8 mouse cellular contexts compared by ENCODE assay signal in genomic region chr12:45073331-45074041, GRCm38 (mm10). TPM values are rescaled to one million over a fixed set of nuclear protein-coding genes. Genes with fewer than 3 reads are reported as not detected.
DNase-seq lines count a peak whose midpoint lies in the region; ATAC-seq and TF ChIP-seq lines count a peak whose summit lies in the region.

No protein-coding gene starts in this region.

- H3K4me3 ChIP-seq in kidney, embryonic 15.5 days (replicated peaks): peak overlapping the region; percentile 86
- peak overlapping the region; percentile 58 for H3K4me3 ChIP-seq in bone marrow, adult 2 months (replicated peaks; ENCODE audit: control insufficient read depth, low read depth, low read length)
- peak overlapping the region; percentile 80 for H3K4me3 ChIP-seq in forebrain, embryonic 15.5 days
- H3K4me3 ChIP-seq in limb, embryonic 14.5 days (replicated peaks; ENCODE audit: low read length): peak overlapping the region; percentile 76
- H3K4me3 ChIP-seq in stomach, embryonic 14.5 days (ENCODE audit: low read depth, low read length): peak overlapping the region; percentile 80

- peak overlapping the region; percentile 96 for H3K27ac ChIP-seq in kidney, embryonic 15.5 days
- no peak overlapping the region; the same call in 1 of the 2 replicates for H3K27ac ChIP-seq in bone marrow, adult 2 months (ENCODE audit: control insufficient read depth, insufficient read depth, low read depth, low read length, poor library complexity)
- peak overlapping the region; percentile 82 for H3K27ac ChIP-seq in forebrain, embryonic 15.5 days (replicated peaks)
- H3K27ac ChIP-seq in limb, embryonic 14.5 days (replicated peaks; ENCODE audit: low read depth, low read length): peak overlapping the region; percentile 90
- H3K27ac ChIP-seq in stomach, embryonic 14.5 days (ENCODE audit: low read length): peak overlapping the region; percentile 87

- TF ChIP-seq CTCF in bone marrow, adult 2 months (IDR thresholded peaks at IDR 0.05; ENCODE audit: control insufficient read depth, insufficient read depth, low read length): no peak

- ATAC-seq in kidney, embryonic 15.5 days (replicated peaks; ENCODE audit: low FRiP score): peak; percentile 41
- ATAC-seq in forebrain, embryonic 15.5 days (replicated peaks): peak; percentile 17
- peak; percentile 14; the same call in 1 of the 2 replicates for ATAC-seq in limb, embryonic 14.5 days (ENCODE audit: low FRiP score, low read depth)
- ATAC-seq in stomach, embryonic 14.5 days (ENCODE audit: insufficient number of reproducible peaks, insufficient read depth, low FRiP score, low read depth): peak; percentile 16

- no peaks in the 10 kb centered on the region for H3K36me3 ChIP-seq in kidney, embryonic 15.5 days
- no peaks in the 10 kb centered on the region for H3K36me3 ChIP-seq in forebrain, embryonic 15.5 days
- H3K36me3 ChIP-seq in limb, embryonic 14.5 days (ENCODE audit: control insufficient read depth, insufficient read depth, low read length): no peaks in the 10 kb centered on the region
- H3K36me3 ChIP-seq in stomach, embryonic 14.5 days (ENCODE audit: control insufficient read depth, insufficient read depth, low read length): no peaks in the 10 kb centered on the region

- 2% methylated on average over 28 of the region's 28 CpGs for WGBS in kidney, embryonic 15.5 days
- WGBS in bone marrow, adult 2 months: 7% methylated on average over 28 of the region's 28 CpGs
- WGBS in forebrain, embryonic 15.5 days: under 1% methylated on average over 28 of the region's 28 CpGs
- under 1% methylated on average over 27 of the region's 28 CpGs for WGBS in limb, embryonic 14.5 days
- 1% methylated on average over 28 of the region's 28 CpGs for WGBS in stomach, embryonic 14.5 days

- no peak for DNase-seq in kidney, postnatal 36 days
- DNase-seq in limb, embryonic 14.5 days (ENCODE audit: low spot score): peak; percentile 13
- DNase-seq in thymus, postnatal 14 days: no peak
- DNase-seq in urinary bladder, postnatal 36 days (ENCODE audit: low spot score in 2 of 2): no peak

- peak overlapping the region; percentile 88 for H3K9ac ChIP-seq in kidney, embryonic 15.5 days
- H3K9ac ChIP-seq in forebrain, embryonic 15.5 days (replicated peaks): peak overlapping the region; percentile 79
- peak overlapping the region; percentile 89 for H3K9ac ChIP-seq in limb, embryonic 14.5 days (ENCODE audit: low read depth, low read length, severe bottlenecking)
- H3K9ac ChIP-seq in stomach, embryonic 14.5 days (replicated peaks; ENCODE audit: low read depth, low read length): peak overlapping the region; percentile 62

- peak overlapping the region; percentile 96 for H3K4me2 ChIP-seq in kidney, embryonic 15.5 days
- H3K4me2 ChIP-seq in forebrain, embryonic 15.5 days (replicated peaks): peak overlapping the region; percentile 99
- H3K4me2 ChIP-seq in limb, embryonic 14.5 days (replicated peaks; ENCODE audit: low read depth, low read length, severe bottlenecking): peak overlapping the region; percentile 93
- H3K4me2 ChIP-seq in stomach, embryonic 14.5 days (replicated peaks; ENCODE audit: low read depth, low read length): peak overlapping the region; percentile 97

- no peaks in the 10 kb centered on the region; the same call in 1 of the 2 replicates for H3K27me3 ChIP-seq in kidney, embryonic 15.5 days
- H3K27me3 ChIP-seq in forebrain, embryonic 15.5 days: no peaks in the 10 kb centered on the region
- no peaks in the 10 kb centered on the region for H3K27me3 ChIP-seq in limb, embryonic 14.5 days (ENCODE audit: control insufficient read depth, insufficient read depth, low read length)
- H3K27me3 ChIP-seq in stomach, embryonic 14.5 days (ENCODE audit: control insufficient read depth, insufficient read depth, low read length): no peaks in the 10 kb centered on the region

- no peaks in the 10 kb centered on the region for H3K9me3 ChIP-seq in kidney, embryonic 15.5 days (replicated peaks)
- no peaks in the 10 kb centered on the region for H3K9me3 ChIP-seq in forebrain, embryonic 15.5 days
- no peaks in the 10 kb centered on the region for H3K9me3 ChIP-seq in limb, embryonic 14.5 days (ENCODE audit: control insufficient read depth, low read length)
- no peaks in the 10 kb centered on the region for H3K9me3 ChIP-seq in stomach, embryonic 14.5 days (ENCODE audit: control insufficient read depth, low read depth, low read length)

- no peak for TF ChIP-seq POLR2A in bone marrow, adult 2 months (IDR thresholded peaks at IDR 0.05; ENCODE audit: borderline replicate concordance, control insufficient read depth, low read depth, low read length)
- TF ChIP-seq POLR2A in limb, embryonic 14.5 days (IDR thresholded peaks at IDR 0.05; ENCODE audit: borderline replicate concordance, extremely low read depth, insufficient read depth, insufficient read length): no peak

- peaks cover 32% of the 10 kb centered on the region for H3K4me1 ChIP-seq in kidney, embryonic 15.5 days
- no peaks in the 10 kb centered on the region for H3K4me1 ChIP-seq in bone marrow, adult 2 months (ENCODE audit: control insufficient read depth, insufficient read depth, low read length)
- H3K4me1 ChIP-seq in forebrain, embryonic 15.5 days: peaks cover 17% of the 10 kb centered on the region
- H3K4me1 ChIP-seq in limb, embryonic 14.5 days (ENCODE audit: control insufficient read depth, insufficient read depth, low read length): peaks cover 11% of the 10 kb centered on the region
- H3K4me1 ChIP-seq in stomach, embryonic 14.5 days (ENCODE audit: control insufficient read depth, insufficient read depth, low read length): no peaks in the 10 kb centered on the region; the same call in 1 of the 2 replicates

RNA-seq across cellular contexts. Expression of gene Stxbp6, which starts 1.0 kb away (rescaled TPM):
- polyA plus RNA-seq in kidney, embryonic 15.5 days (2015; fragmentation: Nextera tagmentation; extraction: Ambion mirVana): 39.7 and 40.2 TPM in 2 replicates
- polyA plus RNA-seq in bone marrow, adult 2 months (2011; ENCODE audit: insufficient read depth, insufficient read length, low replicate concordance, missing spikeins): 1.3 and 1.9 TPM in 2 replicates
- 11.8 and 14.4 TPM in 2 replicates for polyA plus RNA-seq in forebrain, embryonic 15.5 days (2015; fragmentation: Nextera tagmentation; extraction: Ambion mirVana)
- 10.7 and 14.9 TPM in 2 replicates for polyA plus RNA-seq in limb, embryonic 14.5 days (2012; rRNA removed)
- 10.2 and 14.5 TPM in 2 replicates for polyA plus RNA-seq in limb, embryonic 14.5 days (2014; fragmentation: Nextera tagmentation; extraction: Ambion mirVana)
- 19.5 and 22.0 TPM in 2 replicates for polyA plus RNA-seq in stomach, embryonic 14.5 days (2014; fragmentation: Nextera tagmentation; extraction: Ambion mirVana)
